Mouse (Mus musculus): ENCODE results near the gene Rabggtb.
"Not testable (repeated sequence)": the region's sequence is repeated elsewhere in the genome, so short reads cannot be mapped to it uniquely, and the experiment has no call there.

The Rabggtb gene

GRCm38 (mm10) chr3:153863816-153864215 is 49.0 kb downstream of the Rabggtb start:
- H3K36me3 ChIP-seq (ENCODE audit: control insufficient read depth, insufficient read depth, low read length, poor library complexity, severe bottlenecking): no peaks in the 10 kb centered on the region
- no peaks in the 10 kb centered on the region for H3K27me3 ChIP-seq (ENCODE audit: control insufficient read depth, insufficient read depth, low read length, poor library complexity, severe bottlenecking)
- no peak for DNase-seq (ENCODE audit: low read depth, low spot score)

GRCm38 (mm10) chr3:153860392-153860791 is 52.4 kb downstream of the Rabggtb start:
- DNase-seq (ENCODE audit: low read depth, low spot score); H3K36me3 ChIP-seq (ENCODE audit: control insufficient read depth, insufficient read depth, low read length, poor library complexity, severe bottlenecking); H3K27me3 ChIP-seq (ENCODE audit: control insufficient read depth, insufficient read depth, low read length, poor library complexity, severe bottlenecking): not testable (repeated sequence)

- no peak for DNase-seq (ENCODE audit: low read depth, low spot score)
- no peaks in the 10 kb centered on the region for H3K36me3 ChIP-seq (ENCODE audit: control insufficient read depth, insufficient read depth, low read length, poor library complexity, severe bottlenecking)
Observed at GRCm38 (mm10) chr3:153858350-153859001, 54.3 kb downstream of the Rabggtb start.

More at GRCm38 (mm10) chr3:153858350-153859001, 54.3 kb downstream of the Rabggtb start:
- H3K27me3 ChIP-seq (ENCODE audit: control insufficient read depth, insufficient read depth, low read length, poor library complexity, severe bottlenecking): no peaks in the 10 kb centered on the region

All from splenic B cell, adult 2 months (primary cell).